Mouse (Mus musculus): Measurements from ENCODE around the gene Ak6.

Ak6 gene

GRCm38 (mm10) chr13:100669291-100670022 lies 18.7 kb downstream of the Ak6 start, which contains the start of gene Ccdc125:
Gene Ccdc125 (plus strand): TSS chr13:100669717.
- no peak for DNase-seq

GRCm38 (mm10) chr13:100670181-100670741 lies 19.5 kb downstream of the Ak6 start:
- DNase-seq, result no peak

GRCm38 (mm10) chr13:100675936-100676635 lies 25.3 kb downstream of the Ak6 start:
- no peak for DNase-seq

GRCm38 (mm10) chr13:100681615-100682014 lies 30.8 kb downstream of the Ak6 start:
- no peak for DNase-seq

- no peak for DNase-seq
Measured at GRCm38 (mm10) chr13:100682837-100683236, 32.1 kb downstream of the Ak6 start.

- DNase-seq, result no peak
Measured at GRCm38 (mm10) chr13:100684355-100684754, 33.6 kb downstream of the Ak6 start.

GRCm38 (mm10) chr13:100687513-100687912 lies 36.7 kb downstream of the Ak6 start:
- no peak for DNase-seq

- no peak for DNase-seq
Measured at GRCm38 (mm10) chr13:100697541-100697940, 46.8 kb downstream of the Ak6 start.

GRCm38 (mm10) chr13:100698866-100699265 lies 48.1 kb downstream of the Ak6 start:
- DNase-seq, result no peak

GRCm38 (mm10) chr13:100703468-100703867 lies 52.7 kb downstream of the Ak6 start:
- no peak for DNase-seq

- DNase-seq, result no peak
Measured at GRCm38 (mm10) chr13:100706206-100706605, 55.4 kb downstream of the Ak6 start.

GRCm38 (mm10) chr13:100715467-100715866 lies 64.7 kb downstream of the Ak6 start:
- no peak for DNase-seq
